ENCODE assay signal across 8 mouse cellular contexts in the genomic region with DNA sequence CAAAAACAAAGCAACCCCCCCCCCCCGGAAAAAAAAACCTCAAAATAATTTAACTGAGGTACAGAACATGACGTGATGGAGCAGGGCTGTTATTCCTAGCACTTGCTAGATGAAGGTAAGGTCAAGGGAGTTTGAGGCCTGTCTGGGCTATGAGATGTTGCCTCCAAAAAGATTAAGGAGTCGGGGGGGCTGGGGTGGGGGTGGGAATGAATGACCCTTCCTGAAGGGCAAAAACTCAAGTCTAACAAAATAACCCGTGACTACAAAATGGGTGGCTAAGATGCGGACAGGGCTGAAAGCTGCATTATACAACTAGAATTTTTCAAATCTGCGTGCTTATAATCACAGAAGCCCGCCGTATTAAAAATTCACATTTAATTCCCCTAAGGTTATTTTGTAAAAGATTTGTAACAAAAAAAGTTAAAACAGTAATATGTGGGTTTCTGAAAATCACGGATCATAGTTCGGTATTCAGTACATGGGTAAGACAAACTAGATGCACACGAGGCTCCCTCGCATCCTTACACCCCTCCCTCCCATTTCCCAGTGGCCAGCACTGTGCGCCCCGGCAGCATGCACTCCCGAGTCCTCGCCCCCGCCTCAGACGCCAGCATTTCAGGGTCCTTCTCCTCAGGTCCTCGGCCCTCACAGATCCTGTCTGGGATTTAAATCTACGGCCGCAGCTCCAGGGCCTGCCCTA. TPM values are rescaled to one million over a fixed set of nuclear protein-coding genes. Genes with fewer than 3 reads are reported as not detected.
DNase-seq lines count a peak whose midpoint lies in the region; ATAC-seq and TF ChIP-seq lines count a peak whose summit lies in the region.

No protein-coding gene starts in this region.

- H3K9ac ChIP-seq in heart, adult 2 months (ENCODE audit: low read depth, low read length), result peak overlapping the region; percentile 85
- peak overlapping the region; percentile 87 for H3K9ac ChIP-seq in liver, embryonic 13.5 days

- TF ChIP-seq CTCF in heart, adult 2 months (IDR thresholded peaks at IDR 0.05), result no peak
- no peak for TF ChIP-seq CTCF in embryonic fibroblast, embryonic 13.5 days (IDR thresholded peaks at IDR 0.05; ENCODE audit: borderline replicate concordance, insufficient read depth, low read length)

- H3K4me3 ChIP-seq in heart, adult 2 months, result peak overlapping the region; percentile 72
- peak overlapping the region; percentile 92 for H3K4me3 ChIP-seq in embryonic fibroblast, embryonic 13.5 days (ENCODE audit: insufficient read depth, low read length)
- H3K4me3 ChIP-seq in liver, embryonic 13.5 days (replicated peaks), result peak overlapping the region; percentile 96

- peak overlapping the region; percentile 98 for H3K27ac ChIP-seq in heart, adult 2 months
- H3K27ac ChIP-seq in embryonic fibroblast, embryonic 13.5 days (ENCODE audit: insufficient read depth, low read length), result peak overlapping the region; percentile 83
- H3K27ac ChIP-seq in liver, embryonic 13.5 days, result peak overlapping the region; percentile 77

- DNase-seq in heart, adult 2 months, result no peak
- DNase-seq in heart, postnatal 14 days, result no peak
- DNase-seq in CD4-positive helper T cell, adult 2 months (ENCODE audit: low read depth, low spot score), result peak; percentile 21
- no peak for DNase-seq in liver, embryonic 13.5 days
- DNase-seq in urinary bladder, postnatal 14 days (ENCODE audit: low spot score), result no peak
- no peak for DNase-seq in yolk sac, embryonic 10.5 days (ENCODE audit: low spot score)
- DNase-seq in gastrocnemius, adult 8-10 months (ENCODE audit: low spot score in 2 of 2), result no peak

- TF ChIP-seq EP300 in heart, adult 2 months (IDR thresholded peaks at IDR 0.05; ENCODE audit: insufficient read depth, low read depth, low read length), result no peak

- H3K4me2 ChIP-seq in liver, embryonic 13.5 days, result peak overlapping the region; percentile 92

- H3K27me3 ChIP-seq in heart, adult 2 months (ENCODE audit: control insufficient read depth, insufficient read depth, low read length), result no peaks in the 10 kb centered on the region
- H3K27me3 ChIP-seq in liver, embryonic 13.5 days, result no peaks in the 10 kb centered on the region

- intact Hi-C loops in heart, adult 2 months (cut with DNase I), result loop anchor here (5.0 kb wide), 1 partner anchor 36 kb away; a partner anchor contains a TSS
- intact Hi-C loops in heart, postnatal 14 days (cut with DNase I), result loop anchor here (5.0 kb wide), 2 partner anchors 36 to 106 kb away; a partner anchor contains a TSS

- ATAC-seq in liver, embryonic 13.5 days (ENCODE audit: low read depth), result no peak

- H3K9me3 ChIP-seq in liver, embryonic 13.5 days (replicated peaks), result no peaks in the 10 kb centered on the region

- peaks cover 12% of the 10 kb centered on the region for H3K4me1 ChIP-seq in heart, adult 2 months (ENCODE audit: control insufficient read depth, insufficient read depth, low read length)
- no peaks in the 10 kb centered on the region; the same call in 1 of the 2 replicates for H3K4me1 ChIP-seq in embryonic fibroblast, embryonic 13.5 days (ENCODE audit: control insufficient read depth, insufficient read depth, low read length)
- H3K4me1 ChIP-seq in liver, embryonic 13.5 days (replicated peaks), result peaks cover 49% of the 10 kb centered on the region

- WGBS in heart, adult 2 months, result 2% methylated on average over 21 of the region's 21 CpGs
- 4% methylated on average over 21 of the region's 21 CpGs for WGBS in liver, embryonic 13.5 days (ENCODE audit: insufficient replicate concordance)

- peaks cover 19% of the 10 kb centered on the region for H3K36me3 ChIP-seq in heart, adult 2 months (ENCODE audit: control insufficient read depth, insufficient read depth, low read length)
- peaks cover 10% of the 10 kb centered on the region for H3K36me3 ChIP-seq in liver, embryonic 13.5 days

- TF ChIP-seq POLR2A in heart, adult 2 months (IDR thresholded peaks at IDR 0.05; ENCODE audit: insufficient read depth, low read depth, low read length), result no peak
- no peak; the same call in 1 of the 2 replicates for TF ChIP-seq POLR2A in embryonic fibroblast, embryonic 13.5 days (IDR thresholded peaks at IDR 0.05; ENCODE audit: low read depth, low read length)

- no peaks in the 10 kb centered on the region for H3K79me2 ChIP-seq in heart, adult 2 months (replicated peaks; ENCODE audit: control insufficient read depth, insufficient read depth, low read length)

RNA-seq across cellular contexts. Expression of a gene that starts 0.7 kb away (rescaled TPM):
- 100 to 1,000 TPM; 239 to 248 TPM for total RNA-seq in heart, adult 2 months (2021)
- polyA plus RNA-seq in heart, adult 2 months (2012; rRNA removed), result 217 and 275 TPM in 2 replicates
- 100 to 1,000 TPM; 204 to 219 TPM for total RNA-seq in heart, postnatal 14 days (2021)
- 181 and 187 TPM in 2 replicates for polyA plus RNA-seq in embryonic fibroblast, embryonic 13.5 days (2011; ENCODE audit: insufficient read length, low read depth, missing spikeins)
- polyA plus RNA-seq in liver, embryonic 13.5 days (2015; fragmentation: Nextera tagmentation; extraction: Ambion mirVana), result 211 and 250 TPM in 2 replicates
- 100 to 1,000 TPM; 151 to 195 (median 179) TPM for total RNA-seq in gastrocnemius, adult 8-10 months (2022)

RNA-seq across cellular contexts. Expression of a gene that starts 2.3 kb away (rescaled TPM):
- 1 to 10 TPM; 2.0 to 3.5 TPM for total RNA-seq in heart, adult 2 months (2021)
- 0.96 and 0.97 TPM in 2 replicates for polyA plus RNA-seq in heart, adult 2 months (2012; rRNA removed)
- total RNA-seq in heart, postnatal 14 days (2021), result 1 to 10 TPM; 5.5 to 6.4 TPM
- 9.2 and 12.7 TPM in 2 replicates for polyA plus RNA-seq in embryonic fibroblast, embryonic 13.5 days (2011; ENCODE audit: insufficient read length, low read depth, missing spikeins)
- 6.3 and 6.8 TPM in 2 replicates for polyA plus RNA-seq in liver, embryonic 13.5 days (2015; fragmentation: Nextera tagmentation; extraction: Ambion mirVana)
- 1 to 10 TPM in 3 of 4 experiments, under 1 TPM in 1; 0.80 to 4.0 (median 1.8) TPM for total RNA-seq in gastrocnemius, adult 8-10 months (2022)

RNA-seq across cellular contexts. Expression of a gene that starts 36.9 kb away (rescaled TPM):
- total RNA-seq in heart, adult 2 months (2021), result 10 to 100 TPM; 11.1 to 12.9 TPM
- 6.2 and 11.9 TPM in 2 replicates for polyA plus RNA-seq in heart, adult 2 months (2012; rRNA removed)
- total RNA-seq in heart, postnatal 14 days (2021), result 10 to 100 TPM; 18.9 to 20.1 TPM
- polyA plus RNA-seq in embryonic fibroblast, embryonic 13.5 days (2011; ENCODE audit: insufficient read length, low read depth, missing spikeins), result 55.9 and 61.0 TPM in 2 replicates
- polyA plus RNA-seq in liver, embryonic 13.5 days (2015; fragmentation: Nextera tagmentation; extraction: Ambion mirVana), result 17.6 and 21.8 TPM in 2 replicates
- total RNA-seq in gastrocnemius, adult 8-10 months (2022), result 10 to 100 TPM in 3 of 4 experiments, 1 to 10 TPM in 1; 9.4 to 12.3 (median 11.9) TPM
